Mouse (Mus musculus) testis, adult 2 months (tissue): ENCODE data around the gene Kat2b.

Source experiments
- CTCF ChIP-seq: fragments of 200-500 bp; IDR thresholded peaks from 2 replicates; pipeline ENCODE4 v1.5.1; 2012; ENCODE audit warnings: low read depth, mild to moderate bottlenecking, inconsistent platforms, low read length, moderate library complexity; ENCODE audit not compliant: control insufficient read depth, insufficient read depth, insufficient replicate concordance
- POLR2A ChIP-seq: fragments of 200-500 bp; IDR thresholded peaks from 2 replicates; pipeline ENCODE4 v1.6.1; 2012; ENCODE audit warnings: low read depth, mild to moderate bottlenecking, inconsistent platforms, low read length, moderate library complexity; ENCODE audit not compliant: control insufficient read depth

DNA sequence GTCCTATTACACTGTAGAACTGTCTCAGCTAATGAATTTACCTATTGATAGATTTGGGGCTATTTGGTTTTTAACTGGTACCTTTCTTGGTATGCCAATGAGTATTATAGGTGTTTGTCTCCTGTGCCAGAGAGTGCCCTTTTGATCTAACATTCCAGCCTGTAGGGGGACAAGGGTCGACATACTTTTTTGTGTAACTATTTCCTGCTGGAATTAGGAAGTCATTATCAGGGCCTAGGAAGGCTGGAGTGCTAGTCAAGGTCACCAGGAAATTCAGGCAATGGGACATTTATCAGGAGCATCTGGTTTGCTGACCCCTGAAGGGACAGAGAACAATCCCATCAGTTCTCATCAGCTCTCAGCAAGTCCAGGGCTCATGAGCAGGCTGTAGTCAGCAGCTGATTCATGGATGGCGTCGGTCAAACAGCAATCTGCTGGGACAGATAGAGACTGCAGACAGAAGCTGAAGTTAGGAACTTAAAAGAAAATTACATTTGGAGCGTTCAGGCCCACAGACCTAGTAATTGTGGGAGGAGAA lies 6.4 kb downstream of the Kat2b start:
- TF ChIP-seq CTCF (no peak), POLR2A (no peak)
